Mouse (Mus musculus) splenic B cell, adult 2 months (primary cell): Measurements from ENCODE around the gene Prpf40b.

Source experiments
- DNase-seq: peaks from one replicate; pipeline ENCODE4 v3.0.0-alpha.2; 2011; ENCODE audit warnings: low read depth, low spot score
- H3K27me3 ChIP-seq: 2 replicates; pipeline ENCODE4 v1.6.1; 2012; ENCODE audit warnings: mild to moderate bottlenecking, low read length, moderate library complexity, mixed read lengths; ENCODE audit not compliant: control insufficient read depth, poor library complexity, insufficient read depth, severe bottlenecking
- H3K36me3 ChIP-seq: 2 replicates; pipeline ENCODE4 v1.6.1; 2012; ENCODE audit warnings: mild to moderate bottlenecking, low read length, moderate library complexity, mixed read lengths; ENCODE audit not compliant: control insufficient read depth, poor library complexity, insufficient read depth, severe bottlenecking

Prpf40b gene

DNA sequence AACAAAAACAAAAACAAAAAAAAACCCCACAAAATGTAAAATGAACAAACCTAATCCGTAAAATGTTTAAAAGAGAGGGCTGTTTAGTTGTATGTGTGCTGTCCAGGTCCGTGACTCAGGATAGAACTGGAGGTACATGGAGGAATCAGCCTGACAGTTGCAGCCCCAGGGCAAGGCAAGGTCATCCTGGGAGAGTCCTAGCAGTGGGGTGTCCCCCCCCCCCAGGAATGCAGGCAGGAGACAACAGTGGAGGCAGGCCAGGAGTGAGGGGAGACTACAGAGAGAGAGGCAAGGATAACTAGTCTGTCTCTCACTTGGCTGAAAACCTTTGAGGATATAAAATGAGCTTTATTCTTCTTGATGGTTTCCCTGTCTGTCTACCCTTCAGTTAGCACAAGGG is 30.5 kb upstream of the Prpf40b start:
- Histone ChIP-seq H3K27me3 (no peaks in the 10 kb centered on the region), H3K36me3 (no peaks in the 10 kb centered on the region)
- DNase-seq, result no peak

DNA sequence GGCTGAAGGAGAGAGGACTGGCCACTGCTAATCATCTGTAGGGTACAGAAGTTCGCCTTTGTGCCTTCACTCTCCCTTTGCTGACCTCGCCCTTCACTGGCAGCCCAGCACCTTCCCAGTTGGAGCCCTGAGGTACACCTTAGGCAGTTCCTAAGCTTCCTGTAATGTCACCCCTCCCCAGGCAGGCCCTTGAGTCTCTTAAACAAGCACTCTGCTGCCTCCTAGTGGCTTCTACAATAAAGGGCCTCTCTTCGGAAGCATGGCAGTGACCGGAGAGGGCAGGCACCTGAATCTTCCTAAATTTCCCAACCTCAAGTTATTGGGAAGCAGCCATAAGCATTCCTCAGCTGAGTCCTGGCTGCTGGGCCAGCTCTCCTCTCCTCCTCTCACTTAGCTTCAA is 29.2 kb upstream of the Prpf40b start:
- H3K36me3 ChIP-seq, result no peaks in the 10 kb centered on the region
- H3K27me3 ChIP-seq, result no peaks in the 10 kb centered on the region
- DNase-seq, result peak; percentile 85

- DNase-seq, result no peak
- Histone ChIP-seq H3K36me3 (no peaks in the 10 kb centered on the region), H3K27me3 (no peaks in the 10 kb centered on the region)
Observed at GRCm38 (mm10) chr15:99276095-99276494, 18.8 kb upstream of the Prpf40b start.

GRCm38 (mm10) chr15:99278271-99278670 is 16.6 kb upstream of the Prpf40b start:
- DNase-seq, result no peak

GRCm38 (mm10) chr15:99283456-99283855 is 11.4 kb upstream of the Prpf40b start:
- peak; percentile 53 for DNase-seq

More at GRCm38 (mm10) chr15:99278271-99278670, 16.6 kb upstream of the Prpf40b start:
- Histone ChIP-seq H3K27me3 (no peaks in the 10 kb centered on the region), H3K36me3 (no peaks in the 10 kb centered on the region)

DNA sequence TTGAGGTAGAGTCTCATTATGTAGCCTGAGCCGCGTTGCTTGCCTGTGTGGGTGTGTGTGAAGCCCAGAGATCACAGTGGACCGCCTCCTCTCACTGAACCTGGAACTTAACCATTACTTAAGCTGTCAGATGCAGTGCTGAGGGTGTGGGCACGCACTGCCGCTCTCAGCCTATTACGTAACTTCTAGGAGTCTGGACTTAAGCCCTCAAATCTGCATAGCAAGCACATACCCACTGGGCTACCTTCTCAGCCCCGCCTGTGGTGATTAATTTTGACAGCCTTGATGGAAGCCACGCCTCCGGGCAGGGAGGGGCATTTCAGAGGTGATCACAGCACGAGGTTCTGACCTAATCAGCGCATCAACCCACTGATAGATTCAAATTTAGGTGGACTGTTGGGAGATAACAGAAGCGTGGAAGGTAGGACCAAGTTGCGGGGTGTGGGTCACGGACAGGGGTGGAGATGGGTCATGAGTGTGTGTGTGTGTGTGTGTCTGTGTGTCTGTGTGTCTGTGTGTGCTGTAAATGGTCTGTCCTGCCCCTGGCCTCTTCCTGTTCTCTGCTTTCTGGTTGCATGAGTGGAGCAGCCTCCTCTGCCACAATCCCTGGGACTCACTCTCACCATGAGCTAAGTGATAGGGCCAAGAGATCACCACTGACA is 10.2 kb upstream of the Prpf40b start:
- H3K36me3 ChIP-seq, result no peaks in the 10 kb centered on the region
- H3K27me3 ChIP-seq, result no peaks in the 10 kb centered on the region
- DNase-seq, result peak; percentile 36

More at GRCm38 (mm10) chr15:99283456-99283855, 11.4 kb upstream of the Prpf40b start:
- no peaks in the 10 kb centered on the region for H3K36me3 ChIP-seq
- no peaks in the 10 kb centered on the region for H3K27me3 ChIP-seq

GRCm38 (mm10) chr15:99285189-99285535 is 9.7 kb upstream of the Prpf40b start:
- DNase-seq, result no peak
- Histone ChIP-seq H3K36me3 (no peaks in the 10 kb centered on the region), H3K27me3 (no peaks in the 10 kb centered on the region)

GRCm38 (mm10) chr15:99290586-99290985 is 4.3 kb upstream of the Prpf40b start:
- DNase-seq, result no peak
- Histone ChIP-seq H3K27me3 (no peaks in the 10 kb centered on the region), H3K36me3 (no peaks in the 10 kb centered on the region)

DNA sequence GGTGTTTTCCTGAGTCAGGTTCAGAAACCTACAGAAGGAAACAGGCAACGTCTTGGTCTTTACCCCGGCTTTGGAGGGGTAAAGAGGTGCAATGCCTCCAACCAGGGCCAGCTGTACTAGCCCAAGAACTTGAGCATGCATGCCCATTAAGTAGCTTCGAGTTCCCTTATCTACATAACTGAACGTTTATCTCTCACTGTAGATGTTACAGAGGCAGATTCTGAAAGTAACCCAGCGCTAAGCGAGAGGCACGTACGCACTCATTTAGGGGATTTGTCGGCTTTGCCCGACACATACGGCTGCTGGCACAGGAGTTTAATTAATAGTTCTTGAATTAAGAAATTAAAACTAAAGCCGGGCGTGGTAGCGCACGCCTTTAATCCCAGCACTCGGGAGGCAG is 600 bp upstream of the Prpf40b start:
- DNase-seq, result peak; percentile 38
- Histone ChIP-seq H3K36me3 (no peaks in the 10 kb centered on the region), H3K27me3 (no peaks in the 10 kb centered on the region)

GRCm38 (mm10) chr15:99295484-99295981 is 646 bp downstream of the Prpf40b start, which contains the start of gene Fam186b:
Gene Fam186b (minus strand): TSS chr15:99295888.
- Histone ChIP-seq H3K36me3 (no peaks in the 10 kb centered on the region), H3K27me3 (no peaks in the 10 kb centered on the region)
- DNase-seq, result peak; percentile 36

- peak; percentile 45 for DNase-seq
- Histone ChIP-seq H3K36me3 (no peaks in the 10 kb centered on the region), H3K27me3 (no peaks in the 10 kb centered on the region)
Observed at GRCm38 (mm10) chr15:99296213-99296612, 1.3 kb downstream of the Prpf40b start.

- DNase-seq, result no peak
- no peaks in the 10 kb centered on the region for H3K36me3 ChIP-seq
Observed at GRCm38 (mm10) chr15:99307476-99307875, 12.6 kb downstream of the Prpf40b start.

GRCm38 (mm10) chr15:99309549-99309948 is 14.7 kb downstream of the Prpf40b start:
- no peak for DNase-seq
- Histone ChIP-seq H3K36me3 (no peaks in the 10 kb centered on the region), H3K27me3 (no peaks in the 10 kb centered on the region)

More at GRCm38 (mm10) chr15:99307476-99307875, 12.6 kb downstream of the Prpf40b start:
- H3K27me3 ChIP-seq, result no peaks in the 10 kb centered on the region

- H3K36me3 ChIP-seq, result no peaks in the 10 kb centered on the region
- DNase-seq, result no peak
- no peaks in the 10 kb centered on the region for H3K27me3 ChIP-seq
Observed at GRCm38 (mm10) chr15:99310617-99311016, 15.7 kb downstream of the Prpf40b start.

GRCm38 (mm10) chr15:99314891-99315290 is 20.0 kb downstream of the Prpf40b start:
- H3K36me3 ChIP-seq, result no peaks in the 10 kb centered on the region; the same call in 1 of the 2 replicates
- no peaks in the 10 kb centered on the region for H3K27me3 ChIP-seq
- DNase-seq, result no peak
